In the genomic region with DNA sequence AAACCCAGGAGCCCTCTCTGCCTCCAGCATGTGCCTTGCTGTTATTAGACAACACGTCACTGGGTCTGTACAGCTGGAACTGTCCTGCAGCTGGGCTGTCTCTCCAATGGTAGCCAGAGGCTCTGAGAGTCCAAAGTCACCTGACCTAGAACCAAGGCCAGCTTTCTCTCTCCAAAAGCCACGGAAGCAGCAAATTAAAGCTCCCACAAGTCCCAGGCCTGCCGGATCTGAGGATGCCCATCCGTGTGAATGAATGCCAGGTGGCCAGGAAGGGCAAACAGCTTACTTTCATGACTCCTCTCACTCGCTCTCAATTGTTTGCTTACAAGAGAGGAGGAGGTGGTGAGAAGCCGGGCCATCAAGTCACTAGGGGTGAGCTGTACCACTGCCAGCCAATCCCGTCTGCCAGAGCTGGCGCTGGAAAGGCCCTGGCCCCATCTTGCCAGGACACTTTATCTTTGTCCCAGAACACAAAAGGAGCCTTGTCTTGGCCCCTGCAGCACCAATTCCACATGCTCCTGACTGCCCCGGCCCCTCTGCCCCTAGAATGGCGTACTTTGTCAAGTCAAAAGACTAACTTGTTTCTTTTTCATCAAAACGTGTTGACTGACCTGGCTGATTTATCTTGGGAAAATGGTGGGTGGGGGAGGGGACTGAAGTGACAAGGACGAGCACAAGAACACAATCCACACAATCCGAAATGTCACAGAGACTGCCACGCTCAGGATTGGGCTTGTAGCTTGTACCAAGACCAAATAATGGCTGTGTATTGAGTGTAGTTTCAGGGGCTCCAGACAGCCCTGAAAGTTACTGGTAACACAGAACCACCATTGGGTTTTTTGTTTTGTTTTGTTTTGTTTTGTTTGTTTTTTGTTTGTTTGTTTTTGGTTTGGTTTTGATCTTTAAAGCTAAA, we compare ENCODE assay signal across 8 mouse cellular contexts. TPM values are rescaled to one million over a fixed set of nuclear protein-coding genes. Genes with fewer than 3 reads are reported as not detected.
A peak's percentile ranks its signal among the peaks of the same experiment; 100 is the strongest.
DNase-seq lines count a peak whose midpoint lies in the region; ATAC-seq lines count a peak whose summit lies in the region.

No protein-coding gene starts in this region.

- H3K4me3 ChIP-seq in midbrain, embryonic 12.5 days, result no peak overlapping the region

- no peak overlapping the region for H3K4me2 ChIP-seq in midbrain, embryonic 12.5 days (replicated peaks)

- H3K27ac ChIP-seq in midbrain, embryonic 12.5 days (replicated peaks), result no peak overlapping the region

- intact Hi-C loops in heart, postnatal 25 days (cut with DNase I), result loop anchor here (5.0 kb wide), 1 partner anchor 73 kb away; no protein-coding TSS in a partner anchor

- H3K36me3 ChIP-seq in midbrain, embryonic 12.5 days, result no peaks in the 10 kb centered on the region

- no peak overlapping the region for H3K9ac ChIP-seq in midbrain, embryonic 12.5 days (replicated peaks)

- peak; percentile 58 for DNase-seq in layer of hippocampus, adult 11-12 months (ENCODE audit: low spot score)
- DNase-seq in layer of hippocampus, postnatal 25 days (ENCODE audit: extremely low spot score in 1 of 2, low spot score in 1 of 2), result no peak
- DNase-seq in brain, adult 2 months (ENCODE audit: low read depth, low spot score), result peak; percentile 97
- peak; percentile 35 for DNase-seq in embryo, embryonic 11.5 days (ENCODE audit: low read depth, low spot score)
- DNase-seq in heart, postnatal 25 days (ENCODE audit: low spot score), result peak; percentile 57
- DNase-seq in MN1 (ENCODE audit: low spot score), result no peak
- no peak for DNase-seq in natural killer cell, adult 2 months (ENCODE audit: low spot score in 2 of 2)

- H3K27me3 ChIP-seq in midbrain, embryonic 12.5 days, result 0 out of 2 replicates have a peak, but pooled peaks cover 9% of the 10 kb centered on the region

- 0 out of 2 replicates have a peak, but pooled peaks have one; percentile 63 for ATAC-seq in midbrain, embryonic 12.5 days (ENCODE audit: low FRiP score, low read depth)

- H3K4me1 ChIP-seq in midbrain, embryonic 12.5 days, result peaks cover 12% of the 10 kb centered on the region

- WGBS in midbrain, embryonic 12.5 days, result 37% methylated on average over 14 of the region's 14 CpGs

- H3K9me3 ChIP-seq in midbrain, embryonic 12.5 days, result no peaks in the 10 kb centered on the region

RNA-seq across cellular contexts. Expression of a gene that starts 6.8 kb away (rescaled TPM):
- under 1 TPM in 1 of 2 experiments, not detected in 1; 0.44 TPM for total RNA-seq in layer of hippocampus, postnatal 25 days (2021)
- not detected for total RNA-seq in heart, postnatal 25 days (2021)
- polyA plus RNA-seq in midbrain, embryonic 12.5 days (2016; fragmentation: Nextera tagmentation; extraction: Ambion mirVana), result not detected in 2 replicates

Comparison
In these comparisons a context has a peak if more than half of its experiments do, and no peak if none do; other contexts are left out.
1. DNase-seq: peak in layer of hippocampus, adult 11-12 months (single experiment), brain, adult 2 months (single experiment), embryo, embryonic 11.5 days (single experiment) and heart, postnatal 25 days (single experiment); none in layer of hippocampus, postnatal 25 days (0 of 2), MN1 (single experiment) and natural killer cell, adult 2 months (0 of 2).